Mouse (Mus musculus): ENCODE data around the gene March2. TPM values are rescaled to one million over a fixed set of nuclear protein-coding genes. Genes with fewer than 3 reads are reported as not detected.
A peak's percentile ranks its signal among the peaks of the same experiment; 100 is the strongest.

The March2 gene
- polyA plus RNA-seq, 1 experiment, result 290 TPM

DNA sequence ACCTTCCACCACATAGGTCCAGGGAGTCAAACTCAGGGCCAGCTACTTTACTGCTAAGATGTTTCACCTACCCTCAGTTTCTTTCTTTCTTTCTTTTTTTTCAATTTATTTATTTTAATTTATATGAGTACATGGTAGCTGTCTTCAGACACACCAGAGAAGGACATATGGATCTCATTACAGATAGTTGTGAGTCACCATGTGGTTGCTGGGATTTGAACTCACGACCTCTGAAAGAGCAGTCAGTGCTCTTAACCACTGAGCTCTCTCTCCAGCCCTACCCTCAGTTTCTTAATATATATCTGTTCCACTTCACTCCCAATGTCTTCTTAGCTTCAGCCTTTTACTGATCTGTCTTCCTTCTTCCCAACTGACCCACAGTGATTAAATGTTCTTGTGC is 23.0 kb downstream of the March2 start:
- Histone ChIP-seq H3K4me1 (ENCODE audit: control insufficient read depth, insufficient read depth, insufficient read length) (no peaks in the 10 kb centered on the region), H3K27me3 (ENCODE audit: control insufficient read depth, insufficient read depth, low read length) (no peaks in the 10 kb centered on the region), H3K4me3 (ENCODE audit: extremely low read depth, insufficient read depth, insufficient read length) (no peak overlapping the region), H3K27ac (ENCODE audit: insufficient read depth, low read length) (no peak overlapping the region), H3K36me3 (ENCODE audit: control insufficient read depth, insufficient read depth, low read length) (peaks cover 20% of the 10 kb centered on the region)
- no peak for DNase-seq (ENCODE audit: low read depth in 1 of 2, low spot score in 2 of 2)
- TF ChIP-seq CTCF (IDR thresholded peaks at IDR 0.05; ENCODE audit: extremely low read depth, insufficient read depth, insufficient read length, insufficient replicate concordance) (no peak), POLR2A (IDR thresholded peaks at IDR 0.05; ENCODE audit: low read depth, low read length) (no peak)
- WGBS, result 95% methylated on average over 1 of the region's 1 CpGs

DNA sequence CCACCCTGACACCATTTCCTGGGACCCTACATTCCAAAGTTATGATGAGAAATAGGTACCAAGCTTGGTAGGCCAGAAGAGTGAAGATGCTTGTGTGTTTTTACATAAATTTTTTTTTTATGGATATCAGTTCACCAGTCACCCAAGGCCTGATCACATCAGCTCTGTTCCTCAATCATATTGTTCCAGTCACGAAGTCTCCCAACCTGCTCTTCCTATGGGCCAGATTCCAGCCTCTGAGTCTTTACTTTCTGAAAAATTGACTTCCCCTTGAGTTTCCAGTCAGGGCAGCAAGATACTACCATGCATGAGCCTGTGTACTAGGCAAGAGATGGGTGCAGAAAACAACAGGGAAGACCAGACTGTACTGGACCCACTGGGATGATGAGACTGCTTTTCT is 31.7 kb downstream of the March2 start, which contains the start of gene Hnrnpm:
Gene Hnrnpm, minus strand, starts transcription at position 101 of the 400 bp plus-strand sequence.
- no peaks in the 10 kb centered on the region for H3K27me3 ChIP-seq (ENCODE audit: control insufficient read depth, insufficient read depth, low read length)
- H3K4me3 ChIP-seq (ENCODE audit: extremely low read depth, insufficient read depth, insufficient read length), result no peak within 1 kb of the TSS
- no peak within 1 kb of the TSS for H3K27ac ChIP-seq (ENCODE audit: insufficient read depth, low read length)
- H3K36me3 ChIP-seq (ENCODE audit: control insufficient read depth, insufficient read depth, low read length), result peaks cover 7% of the 10 kb centered on the region
- TF ChIP-seq POLR2A (IDR thresholded peaks at IDR 0.05; ENCODE audit: low read depth, low read length) (no peak), CTCF (IDR thresholded peaks at IDR 0.05; ENCODE audit: extremely low read depth, insufficient read depth, insufficient read length, insufficient replicate concordance) (no peak)
- DNase-seq (ENCODE audit: low read depth in 1 of 2, low spot score in 2 of 2), result no peak
- WGBS, result 89% methylated on average over 1 of the region's 1 CpGs
- peaks cover 4% of the 10 kb centered on the region; the same call in 1 of the 2 replicates for H3K4me1 ChIP-seq (ENCODE audit: control insufficient read depth, insufficient read depth, insufficient read length)

DNA sequence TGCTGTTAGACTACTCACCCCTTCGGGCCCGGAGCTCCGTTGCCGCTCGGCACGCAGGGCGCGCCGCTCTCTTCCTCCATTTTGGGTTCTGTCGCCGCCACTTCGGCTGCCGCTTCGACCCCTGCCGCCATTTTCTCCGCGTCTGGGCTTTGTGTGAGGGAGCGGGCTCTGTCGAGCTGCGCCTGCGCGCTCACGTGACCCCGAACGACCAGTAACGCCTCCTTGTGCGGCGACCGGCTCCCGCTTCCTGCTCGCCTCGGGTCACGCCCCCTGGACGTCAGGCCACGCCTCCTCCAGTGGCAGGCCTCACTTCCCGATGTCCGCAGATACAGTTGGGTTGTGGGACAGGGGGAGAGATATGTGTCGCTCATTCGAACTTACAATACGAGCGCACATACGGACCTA is 33.2 kb downstream of the March2 start:
- WGBS, result under 1% methylated on average over 42 of the region's 42 CpGs
- peak; percentile 87 for TF ChIP-seq POLR2A (IDR thresholded peaks at IDR 0.05; ENCODE audit: low read depth, low read length)
- TF ChIP-seq CTCF (IDR thresholded peaks at IDR 0.05; ENCODE audit: extremely low read depth, insufficient read depth, insufficient read length, insufficient replicate concordance), result no peak
- Histone ChIP-seq H3K4me1 (ENCODE audit: control insufficient read depth, insufficient read depth, insufficient read length) (peaks cover 4% of the 10 kb centered on the region; the same call in 1 of the 2 replicates), H3K27ac (ENCODE audit: insufficient read depth, low read length) (peak overlapping the region; percentile 86), H3K4me3 (ENCODE audit: extremely low read depth, insufficient read depth, insufficient read length) (peak overlapping the region; percentile 86), H3K36me3 (ENCODE audit: control insufficient read depth, insufficient read depth, low read length) (peaks cover 1% of the 10 kb centered on the region; the same call in 1 of the 2 replicates), H3K27me3 (ENCODE audit: control insufficient read depth, insufficient read depth, low read length) (no peaks in the 10 kb centered on the region)
- DNase-seq (ENCODE audit: low read depth in 1 of 2, low spot score in 2 of 2), result peak; percentile 92 to 99

DNA sequence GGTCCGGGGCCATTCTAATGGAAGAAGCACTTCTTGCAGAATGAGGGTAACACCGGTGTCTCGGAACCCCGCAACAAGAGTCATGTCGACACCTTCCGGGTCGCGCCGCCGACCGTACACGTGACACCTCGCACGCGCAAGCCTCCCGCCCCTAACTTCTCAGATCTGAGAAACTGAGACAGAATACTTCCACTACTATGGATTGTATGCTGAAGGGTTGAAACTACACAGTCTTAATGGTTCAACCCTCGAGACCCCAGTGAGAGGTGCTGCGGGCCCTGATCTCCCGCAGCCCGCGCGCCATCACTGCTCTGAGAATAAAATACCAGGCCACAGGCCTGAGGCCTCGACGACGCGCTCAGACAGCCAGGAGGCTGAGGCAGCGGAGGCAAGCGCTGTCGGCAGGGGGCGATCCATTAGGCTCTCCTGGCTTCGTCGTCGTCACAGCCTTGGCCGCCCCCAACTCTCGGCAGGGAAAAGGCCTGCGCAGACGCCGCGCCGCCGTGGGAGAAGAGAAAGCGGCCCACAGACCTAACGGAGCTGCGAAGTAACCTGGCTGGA is 33.7 kb downstream of the March2 start:
- Histone ChIP-seq H3K27me3 (ENCODE audit: control insufficient read depth, insufficient read depth, low read length) (no peaks in the 10 kb centered on the region), H3K27ac (ENCODE audit: insufficient read depth, low read length) (peak overlapping the region; percentile 86), H3K4me1 (ENCODE audit: control insufficient read depth, insufficient read depth, insufficient read length) (peaks cover 4% of the 10 kb centered on the region; the same call in 1 of the 2 replicates), H3K4me3 (ENCODE audit: extremely low read depth, insufficient read depth, insufficient read length) (peak overlapping the region; percentile 86), H3K36me3 (ENCODE audit: control insufficient read depth, insufficient read depth, low read length) (peaks cover 1% of the 10 kb centered on the region; the same call in 1 of the 2 replicates)
- TF ChIP-seq POLR2A (IDR thresholded peaks at IDR 0.05; ENCODE audit: low read depth, low read length) (no peak), CTCF (IDR thresholded peaks at IDR 0.05; ENCODE audit: extremely low read depth, insufficient read depth, insufficient read length, insufficient replicate concordance) (peak; percentile 15; the same call in 1 of the 2 replicates)
- 1% methylated on average over 44 of the region's 44 CpGs for WGBS
- peak; percentile 66 to 67 for DNase-seq (ENCODE audit: low read depth in 1 of 2, low spot score in 2 of 2)

DNA sequence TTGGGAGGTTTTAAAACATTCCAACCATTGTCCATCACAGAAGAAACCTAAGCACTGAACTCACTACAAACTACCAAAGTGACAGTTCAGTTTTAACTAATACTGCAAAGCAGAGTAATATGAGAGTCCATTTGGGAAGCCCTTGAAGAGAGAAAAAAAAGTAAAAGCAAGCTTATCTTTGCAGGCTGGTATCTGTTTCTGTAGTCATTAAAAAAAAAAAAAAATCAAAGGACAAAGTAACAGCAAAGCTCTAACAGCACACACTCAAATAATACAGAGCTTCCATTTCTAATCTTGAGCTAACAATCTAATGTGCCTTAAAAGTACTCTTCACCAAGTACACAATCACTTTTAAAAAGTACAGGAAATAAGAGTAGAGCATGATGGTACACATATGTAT is 36.7 kb downstream of the March2 start:
- Histone ChIP-seq H3K4me3 (ENCODE audit: extremely low read depth, insufficient read depth, insufficient read length) (no peak overlapping the region), H3K27ac (ENCODE audit: insufficient read depth, low read length) (no peak overlapping the region), H3K27me3 (ENCODE audit: control insufficient read depth, insufficient read depth, low read length) (no peaks in the 10 kb centered on the region), H3K36me3 (ENCODE audit: control insufficient read depth, insufficient read depth, low read length) (peaks cover 4% of the 10 kb centered on the region), H3K4me1 (ENCODE audit: control insufficient read depth, insufficient read depth, insufficient read length) (peaks cover 11% of the 10 kb centered on the region; the same call in 1 of the 2 replicates)
- DNase-seq (ENCODE audit: low read depth in 1 of 2, low spot score in 2 of 2), result no peak
- TF ChIP-seq POLR2A (IDR thresholded peaks at IDR 0.05; ENCODE audit: low read depth, low read length) (no peak), CTCF (IDR thresholded peaks at IDR 0.05; ENCODE audit: extremely low read depth, insufficient read depth, insufficient read length, insufficient replicate concordance) (no peak)

- H3K27me3 ChIP-seq (ENCODE audit: control insufficient read depth, insufficient read depth, low read length), result no peaks in the 10 kb centered on the region
- H3K27ac ChIP-seq (ENCODE audit: insufficient read depth, low read length), result no peak overlapping the region
- peaks cover 12% of the 10 kb centered on the region for H3K36me3 ChIP-seq (ENCODE audit: control insufficient read depth, insufficient read depth, low read length)
- TF ChIP-seq CTCF (IDR thresholded peaks at IDR 0.05; ENCODE audit: extremely low read depth, insufficient read depth, insufficient read length, insufficient replicate concordance) (no peak), POLR2A (IDR thresholded peaks at IDR 0.05; ENCODE audit: low read depth, low read length) (no peak)
- H3K4me3 ChIP-seq (ENCODE audit: extremely low read depth, insufficient read depth, insufficient read length), result no peak overlapping the region
- DNase-seq (ENCODE audit: low read depth in 1 of 2, low spot score in 2 of 2), result no peak
- H3K4me1 ChIP-seq (ENCODE audit: control insufficient read depth, insufficient read depth, insufficient read length), result peaks cover 13% of the 10 kb centered on the region; the same call in 1 of the 2 replicates
Observed at GRCm38 (mm10) chr17:33678771-33679170, 39.7 kb downstream of the March2 start.

DNA sequence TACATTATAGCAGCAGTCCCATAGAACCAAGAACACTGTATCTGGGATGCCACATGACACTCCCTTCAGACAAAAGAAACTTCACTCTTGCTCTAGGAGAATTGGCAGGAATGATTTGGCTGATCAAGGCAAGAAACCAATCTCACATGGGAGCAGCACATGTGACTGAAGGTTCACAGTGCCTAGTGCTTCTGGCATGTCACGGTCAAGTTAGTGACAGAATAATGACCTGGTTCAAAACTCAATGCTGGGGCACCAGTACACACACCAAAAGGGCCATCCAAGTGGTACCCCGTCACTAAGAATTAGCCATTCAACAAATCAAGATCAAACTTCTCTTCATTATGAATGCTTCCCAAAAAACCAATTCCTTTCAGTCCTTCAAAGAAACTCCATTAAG is 42.4 kb downstream of the March2 start:
- 94% methylated on average over 2 of the region's 2 CpGs for WGBS
- no peak for DNase-seq (ENCODE audit: low read depth in 1 of 2, low spot score in 2 of 2)
- Histone ChIP-seq H3K27ac (ENCODE audit: insufficient read depth, low read length) (no peak overlapping the region), H3K4me1 (ENCODE audit: control insufficient read depth, insufficient read depth, insufficient read length) (peaks cover 8% of the 10 kb centered on the region; the same call in 1 of the 2 replicates), H3K4me3 (ENCODE audit: extremely low read depth, insufficient read depth, insufficient read length) (no peak overlapping the region), H3K36me3 (ENCODE audit: control insufficient read depth, insufficient read depth, low read length) (peaks cover 10% of the 10 kb centered on the region), H3K27me3 (ENCODE audit: control insufficient read depth, insufficient read depth, low read length) (no peaks in the 10 kb centered on the region)
- TF ChIP-seq POLR2A (IDR thresholded peaks at IDR 0.05; ENCODE audit: low read depth, low read length), result no peak
- no peak for TF ChIP-seq CTCF (IDR thresholded peaks at IDR 0.05; ENCODE audit: extremely low read depth, insufficient read depth, insufficient read length, insufficient replicate concordance)

Data from spleen, adult 2 months (tissue).